Comparison of ENCODE assay signal across 11 mouse cellular contexts in genomic region chr19:7424590-7425397, GRCm38 (mm10). TPM values are rescaled to one million over a fixed set of nuclear protein-coding genes. Genes with fewer than 3 reads are reported as not detected.
DNase-seq lines count a peak whose midpoint lies in the region; ATAC-seq lines count a peak whose summit lies in the region.
"Had no signal": no experiment of that assay in that cellular context is flagged by ENCODE, and none has a peak within 500 bp of the region (broad histone marks: within the 10 kb centered on the region; RNA-seq: fewer than 3 reads in every experiment).

No protein-coding gene starts in this region.

- no peak for ATAC-seq in heart, embryonic 12.5 days (ENCODE audit: insufficient number of reproducible peaks, low FRiP score)
- ATAC-seq in embryonic facial prominence, embryonic 15.5 days (ENCODE audit: insufficient number of reproducible peaks, low FRiP score, low TSS enrichment, low read depth) = no peak
- no peak for ATAC-seq in limb, embryonic 13.5 days (ENCODE audit: low FRiP score, low read depth)

- intact Hi-C loops in heart, postnatal 36 days (cut with DNase I) = no loop called here

- no peak for DNase-seq in heart, postnatal 36 days
- DNase-seq in 3T3-L1 (ENCODE audit: low read depth, low spot score) (peak; percentile 24), MN1 (ENCODE audit: low spot score) (no peak), liver (no peak)
- no peak for DNase-seq in ovary, postnatal 10 days (ENCODE audit: low spot score)
- DNase-seq: gastrocnemius, postnatal 36 days had no signal

- H3K4me1 ChIP-seq in heart, embryonic 12.5 days (replicated peaks) = peaks cover 52% of the 10 kb centered on the region
- peaks cover 59% of the 10 kb centered on the region for H3K4me1 ChIP-seq in embryonic facial prominence, embryonic 15.5 days
- peaks cover 60% of the 10 kb centered on the region for H3K4me1 ChIP-seq in limb, embryonic 13.5 days

- peak overlapping the region; percentile 13; the same call in 1 of the 2 replicates for H3K9ac ChIP-seq in heart, embryonic 12.5 days
- H3K9ac ChIP-seq in embryonic facial prominence, embryonic 15.5 days = no peak overlapping the region
- no peak overlapping the region for H3K9ac ChIP-seq in limb, embryonic 13.5 days

- H3K36me3 ChIP-seq in heart, embryonic 12.5 days = peaks cover 82% of the 10 kb centered on the region
- H3K36me3 ChIP-seq in embryonic facial prominence, embryonic 15.5 days = peaks cover 48% of the 10 kb centered on the region
- peaks cover 92% of the 10 kb centered on the region for H3K36me3 ChIP-seq in limb, embryonic 13.5 days

- no peak overlapping the region for H3K27ac ChIP-seq in heart, embryonic 12.5 days (ENCODE audit: poor library complexity, severe bottlenecking)
- peak overlapping the region; percentile 61 for H3K27ac ChIP-seq in embryonic facial prominence, embryonic 15.5 days (replicated peaks)
- 0 out of 2 replicates have a peak overlapping the region, but pooled peaks have one; percentile 6 for H3K27ac ChIP-seq in limb, embryonic 13.5 days

- H3K4me2 ChIP-seq in heart, embryonic 12.5 days = no peak overlapping the region
- no peak overlapping the region for H3K4me2 ChIP-seq in embryonic facial prominence, embryonic 15.5 days (replicated peaks)
- no peak overlapping the region for H3K4me2 ChIP-seq in limb, embryonic 13.5 days (replicated peaks)
- H3K4me2 ChIP-seq: liver, embryonic 11.5 days had no signal

- H3K9me3 ChIP-seq in heart, embryonic 12.5 days (replicated peaks) = no peaks in the 10 kb centered on the region
- no peaks in the 10 kb centered on the region for H3K9me3 ChIP-seq in embryonic facial prominence, embryonic 15.5 days (replicated peaks)
- no peaks in the 10 kb centered on the region for H3K9me3 ChIP-seq in limb, embryonic 13.5 days

- no peaks in the 10 kb centered on the region for H3K27me3 ChIP-seq in heart, embryonic 12.5 days (replicated peaks)
- no peaks in the 10 kb centered on the region for H3K27me3 ChIP-seq in embryonic facial prominence, embryonic 15.5 days
- no peaks in the 10 kb centered on the region for H3K27me3 ChIP-seq in limb, embryonic 13.5 days
- H3K27me3 ChIP-seq: CH12.LX had no signal

- 60% methylated on average over 8 of the region's 8 CpGs for WGBS in heart, embryonic 12.5 days
- 66% methylated on average over 8 of the region's 8 CpGs for WGBS in embryonic facial prominence, embryonic 15.5 days
- WGBS in limb, embryonic 13.5 days = 60% methylated on average over 8 of the region's 8 CpGs

- H3K4me3 ChIP-seq in heart, embryonic 12.5 days = no peak overlapping the region
- no peak overlapping the region for H3K4me3 ChIP-seq in embryonic facial prominence, embryonic 15.5 days (replicated peaks)
- no peak overlapping the region for H3K4me3 ChIP-seq in limb, embryonic 13.5 days

RNA-seq across cellular contexts. Expression of gene 2700081O15Rik, which starts 7.4 kb away (rescaled TPM):
- polyA plus RNA-seq in heart, embryonic 12.5 days (2016; fragmentation: Nextera tagmentation; extraction: Ambion mirVana) = 4.6 and 5.3 TPM in 2 replicates
- total RNA-seq in heart, postnatal 36 days (2021) = 10 to 100 TPM; 15.3 to 17.7 TPM
- 8.3 and 9.5 TPM in 2 replicates for polyA plus RNA-seq in embryonic facial prominence, embryonic 15.5 days (2015; fragmentation: Nextera tagmentation; extraction: Ambion mirVana)
- 10.0 and 10.5 TPM in 2 replicates for polyA plus RNA-seq in limb, embryonic 13.5 days (2015; fragmentation: Nextera tagmentation; extraction: Ambion mirVana)

RNA-seq across cellular contexts. Expression of gene Spindoc, which starts 42.0 kb away (rescaled TPM):
- 23.5 and 26.4 TPM in 2 replicates for polyA plus RNA-seq in heart, embryonic 12.5 days (2016; fragmentation: Nextera tagmentation; extraction: Ambion mirVana)
- 10 to 100 TPM; 13.1 to 13.4 TPM for total RNA-seq in heart, postnatal 36 days (2021)
- polyA plus RNA-seq in embryonic facial prominence, embryonic 15.5 days (2015; fragmentation: Nextera tagmentation; extraction: Ambion mirVana) = 30.1 and 36.2 TPM in 2 replicates
- 35.3 and 43.2 TPM in 2 replicates for polyA plus RNA-seq in limb, embryonic 13.5 days (2015; fragmentation: Nextera tagmentation; extraction: Ambion mirVana)

RNA-seq across cellular contexts. Expression of gene Rtn3, which starts 58.3 kb away (rescaled TPM):
- 158 TPM in 2 replicates for polyA plus RNA-seq in heart, embryonic 12.5 days (2016; fragmentation: Nextera tagmentation; extraction: Ambion mirVana)
- 10 to 100 TPM; 75.7 to 76.9 TPM for total RNA-seq in heart, postnatal 36 days (2021)
- polyA plus RNA-seq in embryonic facial prominence, embryonic 15.5 days (2015; fragmentation: Nextera tagmentation; extraction: Ambion mirVana) = 138 and 139 TPM in 2 replicates
- 102 and 106 TPM in 2 replicates for polyA plus RNA-seq in limb, embryonic 13.5 days (2015; fragmentation: Nextera tagmentation; extraction: Ambion mirVana)
